Mouse (Mus musculus): ENCODE measurements around the gene Ruvbl1.

Gene Ruvbl1

GRCm38 (mm10) chr6:88490629-88491354 lies 25.6 kb downstream of the Ruvbl1 start:
- intact Hi-C loops (cut with DNase I), result no loop called here

- intact Hi-C loops (cut with DNase I), result no loop called here
Measured at GRCm38 (mm10) chr6:88493712-88494111, 28.5 kb downstream of the Ruvbl1 start.

GRCm38 (mm10) chr6:88499481-88500404 lies 34.5 kb downstream of the Ruvbl1 start:
- intact Hi-C loops (cut with DNase I), result loop anchor here (5.0 to 10.0 kb wide), 3 partner anchors 307 to 585 kb away; partner anchors contain the start of genes Gata2 and Hmces

GRCm38 (mm10) chr6:88500405-88500767 lies 35.2 kb downstream of the Ruvbl1 start:
- intact Hi-C loops (cut with DNase I), result loop anchor here (5.0 to 10.0 kb wide), 3 partner anchors 308 to 586 kb away; partner anchors contain the start of genes Gata2 and Hmces

- intact Hi-C loops (cut with DNase I), result loop anchor here (5.0 to 10.0 kb wide), 3 partner anchors 310 to 587 kb away; partner anchors contain the start of genes Gata2 and Hmces
Measured at GRCm38 (mm10) chr6:88502030-88502970, 37.1 kb downstream of the Ruvbl1 start.

GRCm38 (mm10) chr6:88503044-88503443 lies 37.8 kb downstream of the Ruvbl1 start:
- intact Hi-C loops (cut with DNase I), result loop anchor here (5.0 to 10.0 kb wide), 3 partner anchors 311 to 588 kb away; partner anchors contain the start of genes Gata2 and Hmces

GRCm38 (mm10) chr6:88513984-88514383 lies 48.8 kb downstream of the Ruvbl1 start:
- intact Hi-C loops (cut with DNase I), result no loop called here

- intact Hi-C loops (cut with DNase I), result no loop called here
Measured at GRCm38 (mm10) chr6:88514546-88514945, 49.3 kb downstream of the Ruvbl1 start.

GRCm38 (mm10) chr6:88515971-88516370 lies 50.8 kb downstream of the Ruvbl1 start:
- intact Hi-C loops (cut with DNase I), result no loop called here

GRCm38 (mm10) chr6:88516667-88517066 lies 51.5 kb downstream of the Ruvbl1 start:
- intact Hi-C loops (cut with DNase I), result no loop called here

GRCm38 (mm10) chr6:88517701-88518403 lies 52.6 kb downstream of the Ruvbl1 start:
- intact Hi-C loops (cut with DNase I), result no loop called here

GRCm38 (mm10) chr6:88518404-88519263 lies 53.4 kb downstream of the Ruvbl1 start, which contains the start of gene Sec61a1:
Gene Sec61a1 (minus strand): TSS chr6:88518905.
- intact Hi-C loops (cut with DNase I), result no loop called here

GRCm38 (mm10) chr6:88521821-88522220 lies 56.6 kb downstream of the Ruvbl1 start:
- intact Hi-C loops (cut with DNase I), result no loop called here

- intact Hi-C loops (cut with DNase I), result no loop called here
Measured at GRCm38 (mm10) chr6:88522606-88523005, 57.4 kb downstream of the Ruvbl1 start.

GRCm38 (mm10) chr6:88523043-88523442 lies 57.8 kb downstream of the Ruvbl1 start:
- intact Hi-C loops (cut with DNase I), result no loop called here

- intact Hi-C loops (cut with DNase I), result no loop called here
Measured at GRCm38 (mm10) chr6:88523451-88523850, 58.2 kb downstream of the Ruvbl1 start.

GRCm38 (mm10) chr6:88524056-88524455 lies 58.8 kb downstream of the Ruvbl1 start:
- intact Hi-C loops (cut with DNase I), result no loop called here

- intact Hi-C loops (cut with DNase I), result no loop called here
Measured at GRCm38 (mm10) chr6:88530306-88530705, 65.1 kb downstream of the Ruvbl1 start.

GRCm38 (mm10) chr6:88540093-88540755 lies 75.0 kb downstream of the Ruvbl1 start:
- intact Hi-C loops (cut with DNase I), result no loop called here

All from adrenal gland (tissue).